Mouse (Mus musculus) megakaryocyte, embryonic 14.5 days (primary cell): ENCODE measurements around the gene Nme9. TPM values are rescaled to one million over a fixed set of nuclear protein-coding genes. Genes with fewer than 3 reads are reported as not detected.

Experiments used
- H3K27me3 ChIP-seq: replicated peaks from 2 replicates; pipeline ENCODE3; 2012; ENCODE audit warnings: inconsistent platforms
- H3K36me3 ChIP-seq: replicated peaks from 2 replicates; pipeline ENCODE3; 2012; ENCODE audit warnings: low read length, inconsistent platforms, mixed read lengths
- H3K4me1 ChIP-seq: 2 replicates; pipeline ENCODE4 v1.6.1; 2012; ENCODE audit warnings: inconsistent platforms
- H3K4me3 ChIP-seq: replicated peaks from 2 replicates; pipeline ENCODE3; 2012; ENCODE audit warnings: moderate library complexity, mild to moderate bottlenecking, inconsistent platforms
- H3K9me3 ChIP-seq: 2 replicates; pipeline ENCODE4 v1.6.1; 2012; ENCODE audit warnings: inconsistent platforms
- FLI1 ChIP-seq: IDR thresholded peaks from 2 replicates; pipeline ENCODE4 v1.6.1; 2012; ENCODE audit warnings: low read length, inconsistent platforms, mixed read lengths
- GATA1 ChIP-seq: IDR thresholded peaks from 3 replicates; pipeline ENCODE4 v1.6.1; 2012; ENCODE audit warnings: mixed read lengths, low read length, inconsistent platforms, borderline replicate concordance
- polyA plus RNA-seq: library from polyadenylated mRNA; stranded (reverse); fragments of >175 nt; gene quantifications from 2 replicates; pipeline ENCODE4 v1.2.3, GENCODE M21; 2012; ENCODE audit warnings: low replicate concordance; ENCODE audit not compliant: insufficient read depth

The Nme9 gene
- polyA plus RNA-seq, 1 experiment = not detected

DNA sequence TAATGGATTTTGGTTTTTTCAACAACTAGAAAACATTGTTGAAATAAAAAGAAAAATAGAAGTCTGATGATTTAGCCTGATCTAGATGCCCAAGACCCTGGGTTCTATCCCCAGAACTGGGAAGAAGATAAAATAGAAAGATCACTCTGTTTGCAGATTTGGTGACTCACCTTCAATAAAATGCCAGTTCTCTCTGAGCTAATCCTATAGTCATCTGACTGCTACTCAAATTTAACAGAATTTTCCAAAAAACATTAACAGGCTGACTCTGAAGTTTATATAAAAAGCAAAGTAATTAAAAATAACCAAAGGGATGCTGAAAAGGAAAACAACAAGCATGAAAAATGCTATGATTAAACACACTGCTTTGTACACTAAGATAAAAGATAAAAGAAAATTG is 5.0 kb upstream of the Nme9 start:
- no peaks in the 10 kb centered on the region for H3K9me3 ChIP-seq
- TF ChIP-seq GATA1 (no peak), FLI1 (no peak)
- no peaks in the 10 kb centered on the region for H3K36me3 ChIP-seq
- H3K27me3 ChIP-seq = peaks cover 35% of the 10 kb centered on the region
- peaks cover 13% of the 10 kb centered on the region; the same call in 1 of the 2 replicates for H3K4me1 ChIP-seq
- H3K4me3 ChIP-seq = no peak overlapping the region

DNA sequence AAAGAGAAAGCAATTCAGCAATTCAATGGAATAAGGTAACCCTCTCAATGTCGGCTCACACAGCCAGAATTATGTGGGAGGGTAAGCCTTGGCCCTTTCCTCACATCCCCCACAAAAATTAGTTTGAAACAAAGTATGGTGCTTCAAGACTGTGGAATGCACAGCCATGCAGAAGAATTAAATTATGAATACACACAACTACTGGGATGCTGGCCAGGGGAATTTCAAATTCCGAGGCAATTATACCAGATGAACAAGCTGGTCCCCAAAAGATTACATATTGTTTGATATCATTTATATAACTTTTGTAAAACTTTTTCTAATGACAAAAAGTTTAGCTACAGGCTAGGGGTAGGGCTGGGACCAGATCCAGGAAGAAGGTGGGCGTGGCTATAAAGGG is 4.0 kb upstream of the Nme9 start:
- TF ChIP-seq GATA1 (no peak), FLI1 (no peak)
- H3K36me3 ChIP-seq = no peaks in the 10 kb centered on the region
- no peak overlapping the region for H3K4me3 ChIP-seq
- peaks cover 7% of the 10 kb centered on the region; the same call in 1 of the 2 replicates for H3K4me1 ChIP-seq
- no peaks in the 10 kb centered on the region for H3K9me3 ChIP-seq
- H3K27me3 ChIP-seq = peaks cover 36% of the 10 kb centered on the region

- TF ChIP-seq FLI1 (no peak), GATA1 (no peak)
- Histone ChIP-seq H3K9me3 (no peaks in the 10 kb centered on the region), H3K4me1 (peaks cover 7% of the 10 kb centered on the region; the same call in 1 of the 2 replicates), H3K27me3 (peaks cover 42% of the 10 kb centered on the region), H3K36me3 (no peaks in the 10 kb centered on the region), H3K4me3 (no peak overlapping the region)
Observed at GRCm38 (mm10) chr9:99449886-99450647, 1.2 kb upstream of the Nme9 start.

DNA sequence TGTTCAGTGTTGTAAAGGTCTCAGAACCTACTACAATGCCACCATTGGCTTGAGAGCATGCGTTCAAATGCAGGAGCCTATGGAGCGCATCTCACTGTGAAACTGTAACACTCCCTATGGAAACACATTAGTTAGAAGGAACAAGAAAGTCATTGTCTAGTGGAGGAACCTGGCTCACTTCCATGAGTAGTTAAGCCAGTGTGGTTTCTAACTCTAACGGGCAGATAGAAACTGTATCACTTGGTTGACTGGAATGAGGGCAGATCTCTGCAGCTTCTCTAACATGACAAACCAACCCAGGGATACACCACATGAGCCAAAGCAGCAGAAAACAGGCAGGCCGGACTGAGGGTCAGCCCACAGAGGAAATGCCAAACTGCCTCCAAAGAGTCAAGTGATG is 2.9 kb downstream of the Nme9 start:
- Histone ChIP-seq H3K27me3 (peaks cover 50% of the 10 kb centered on the region), H3K4me1 (peaks cover 7% of the 10 kb centered on the region; the same call in 1 of the 2 replicates), H3K4me3 (no peak overlapping the region), H3K9me3 (no peaks in the 10 kb centered on the region), H3K36me3 (no peaks in the 10 kb centered on the region)
- TF ChIP-seq FLI1 = no peak
- TF ChIP-seq GATA1 = no peak

- peaks cover 5% of the 10 kb centered on the region; the same call in 1 of the 2 replicates for H3K4me1 ChIP-seq
- H3K4me3 ChIP-seq = peak overlapping the region; percentile 11
Observed at GRCm38 (mm10) chr9:99458529-99459208, 7.4 kb downstream of the Nme9 start.

GRCm38 (mm10) chr9:99459730-99460129 is 8.5 kb downstream of the Nme9 start:
- H3K4me1 ChIP-seq = peaks cover 5% of the 10 kb centered on the region; the same call in 1 of the 2 replicates
- H3K9me3 ChIP-seq = no peaks in the 10 kb centered on the region
- H3K36me3 ChIP-seq = no peaks in the 10 kb centered on the region
- TF ChIP-seq GATA1 (no peak), FLI1 (no peak)
- H3K4me3 ChIP-seq = no peak overlapping the region
- H3K27me3 ChIP-seq = peaks cover 46% of the 10 kb centered on the region

More at GRCm38 (mm10) chr9:99458529-99459208, 7.4 kb downstream of the Nme9 start:
- Histone ChIP-seq H3K9me3 (no peaks in the 10 kb centered on the region), H3K36me3 (no peaks in the 10 kb centered on the region), H3K27me3 (peaks cover 46% of the 10 kb centered on the region)
- no peak for TF ChIP-seq FLI1
- no peak for TF ChIP-seq GATA1

- H3K9me3 ChIP-seq = no peaks in the 10 kb centered on the region
- peaks cover 12% of the 10 kb centered on the region for H3K4me1 ChIP-seq
- H3K27me3 ChIP-seq = peaks cover 42% of the 10 kb centered on the region
- no peak for TF ChIP-seq FLI1
- no peak for TF ChIP-seq GATA1
- no peak overlapping the region for H3K4me3 ChIP-seq
- H3K36me3 ChIP-seq = no peaks in the 10 kb centered on the region
Observed at GRCm38 (mm10) chr9:99464876-99465275, 13.6 kb downstream of the Nme9 start.

GRCm38 (mm10) chr9:99468572-99468971 is 17.3 kb downstream of the Nme9 start:
- H3K4me1 ChIP-seq = peaks cover 16% of the 10 kb centered on the region
- no peak for TF ChIP-seq GATA1
- TF ChIP-seq FLI1 = no peak
- H3K36me3 ChIP-seq = no peaks in the 10 kb centered on the region
- no peaks in the 10 kb centered on the region for H3K9me3 ChIP-seq
- H3K4me3 ChIP-seq = no peak overlapping the region
- peaks cover 31% of the 10 kb centered on the region for H3K27me3 ChIP-seq

GRCm38 (mm10) chr9:99469681-99470273 is 18.5 kb downstream of the Nme9 start:
- Histone ChIP-seq H3K4me3 (peak overlapping the region; percentile 60), H3K4me1 (peaks cover 16% of the 10 kb centered on the region), H3K9me3 (no peaks in the 10 kb centered on the region), H3K27me3 (peaks cover 24% of the 10 kb centered on the region), H3K36me3 (peaks cover 2% of the 10 kb centered on the region)
- TF ChIP-seq FLI1 (no peak), GATA1 (no peak)
